Mouse (Mus musculus) heart, postnatal 0 days (tissue): ENCODE results near the gene Nelfa.

ENCODE experiments used
- CTCF ChIP-seq: IDR thresholded peaks from 2 replicates; pipeline ENCODE4 v1.5.1; 2016; ENCODE audit warnings: antibody characterized with exemption, control low read depth, low read depth
- EP300 ChIP-seq: IDR thresholded peaks from 2 replicates; pipeline ENCODE4 v1.6.1; 2016; ENCODE audit warnings: antibody characterized with exemption, low read depth

GRCm38 (mm10) chr5:33919466-33919865, 16.7 kb downstream of the Nelfa start:
- TF ChIP-seq CTCF (no peak), EP300 (no peak)
